In genomic region chr10:14391025-14391639, GRCm38 (mm10) we compare ENCODE assay signal across 8 mouse cellular contexts.
A peak's percentile ranks its signal among the peaks of the same experiment; 100 is the strongest.
DNase-seq lines count a peak whose midpoint lies in the region; ATAC-seq lines count a peak whose summit lies in the region.

No protein-coding gene starts in this region.

- H3K27me3 ChIP-seq in intestine, embryonic 14.5 days (replicated peaks; ENCODE audit: control insufficient read depth, insufficient read depth, low read length) = no peaks in the 10 kb centered on the region
- no peaks in the 10 kb centered on the region for H3K27me3 ChIP-seq in midbrain, embryonic 15.5 days (replicated peaks)

- 13% methylated on average over 11 of the region's 11 CpGs for WGBS in intestine, embryonic 14.5 days
- 10% methylated on average over 11 of the region's 11 CpGs for WGBS in midbrain, embryonic 15.5 days

- H3K9me3 ChIP-seq in intestine, embryonic 14.5 days (ENCODE audit: control insufficient read depth, low read length) = no peaks in the 10 kb centered on the region
- H3K9me3 ChIP-seq in midbrain, embryonic 15.5 days = no peaks in the 10 kb centered on the region

- H3K4me3 ChIP-seq in intestine, embryonic 14.5 days (ENCODE audit: low read depth, low read length) = no peak overlapping the region
- no peak overlapping the region for H3K4me3 ChIP-seq in midbrain, embryonic 15.5 days

- no peaks in the 10 kb centered on the region for H3K36me3 ChIP-seq in intestine, embryonic 14.5 days (ENCODE audit: control insufficient read depth, insufficient read depth, low read length)
- no peaks in the 10 kb centered on the region for H3K36me3 ChIP-seq in midbrain, embryonic 15.5 days (replicated peaks)

- no peak overlapping the region for H3K9ac ChIP-seq in intestine, embryonic 14.5 days (ENCODE audit: low read length)
- H3K9ac ChIP-seq in midbrain, embryonic 15.5 days = no peak overlapping the region

- peak; percentile 81 for DNase-seq in heart, adult 11 months
- no peak for DNase-seq in heart, postnatal 25 days (ENCODE audit: low spot score)
- peak; percentile 87 to 88 for DNase-seq in cerebellum, postnatal 14 days
- peak; percentile 78 to 94 for DNase-seq in frontal cortex, postnatal 36 days (ENCODE audit: low spot score in 2 of 2)
- DNase-seq in intestine, embryonic 14.5 days (ENCODE audit: low spot score) = peak; percentile 70
- peak; percentile 56 to 69 for DNase-seq in left cerebral cortex, adult 8-10 months (ENCODE audit: low spot score in 2 of 2)
- DNase-seq in spleen, postnatal 4 days (ENCODE audit: low spot score in 2 of 2) = peak; percentile 35 to 75

- peak; percentile 84; the same call in 1 of the 2 replicates for ATAC-seq in intestine, embryonic 14.5 days (replicated peaks; ENCODE audit: low FRiP score, low TSS enrichment, low read depth)
- ATAC-seq in midbrain, embryonic 15.5 days (replicated peaks) = peak; percentile 99

- H3K27ac ChIP-seq in intestine, embryonic 14.5 days (ENCODE audit: low read depth) = no peak overlapping the region
- no peak overlapping the region for H3K27ac ChIP-seq in midbrain, embryonic 15.5 days

- H3K4me2 ChIP-seq in intestine, embryonic 14.5 days (ENCODE audit: low read length) = no peak overlapping the region
- no peak overlapping the region for H3K4me2 ChIP-seq in midbrain, embryonic 15.5 days

- intact Hi-C loops in heart, postnatal 25 days (cut with DNase I) = loop anchor here (1.0 to 10.0 kb wide), 3 partner anchors 70 to 829 kb away; no protein-coding TSS in a partner anchor

- H3K4me1 ChIP-seq in intestine, embryonic 14.5 days (replicated peaks; ENCODE audit: control insufficient read depth, insufficient read depth, low read length) = no peaks in the 10 kb centered on the region
- no peaks in the 10 kb centered on the region for H3K4me1 ChIP-seq in midbrain, embryonic 15.5 days
